Mouse (Mus musculus): ENCODE data around the gene Bmp2k. TPM values are rescaled to one million over a fixed set of nuclear protein-coding genes. Genes with fewer than 3 reads are reported as not detected.
A peak's percentile ranks its signal among the peaks of the same experiment; 100 is the strongest.
"Not testable (repeated sequence)": the region's sequence is repeated elsewhere in the genome, so short reads cannot be mapped to it uniquely, and the experiment has no call there.

Bmp2k gene
- polyA plus RNA-seq, 1 experiment from 2014 or later = 9.2 TPM

DNA sequence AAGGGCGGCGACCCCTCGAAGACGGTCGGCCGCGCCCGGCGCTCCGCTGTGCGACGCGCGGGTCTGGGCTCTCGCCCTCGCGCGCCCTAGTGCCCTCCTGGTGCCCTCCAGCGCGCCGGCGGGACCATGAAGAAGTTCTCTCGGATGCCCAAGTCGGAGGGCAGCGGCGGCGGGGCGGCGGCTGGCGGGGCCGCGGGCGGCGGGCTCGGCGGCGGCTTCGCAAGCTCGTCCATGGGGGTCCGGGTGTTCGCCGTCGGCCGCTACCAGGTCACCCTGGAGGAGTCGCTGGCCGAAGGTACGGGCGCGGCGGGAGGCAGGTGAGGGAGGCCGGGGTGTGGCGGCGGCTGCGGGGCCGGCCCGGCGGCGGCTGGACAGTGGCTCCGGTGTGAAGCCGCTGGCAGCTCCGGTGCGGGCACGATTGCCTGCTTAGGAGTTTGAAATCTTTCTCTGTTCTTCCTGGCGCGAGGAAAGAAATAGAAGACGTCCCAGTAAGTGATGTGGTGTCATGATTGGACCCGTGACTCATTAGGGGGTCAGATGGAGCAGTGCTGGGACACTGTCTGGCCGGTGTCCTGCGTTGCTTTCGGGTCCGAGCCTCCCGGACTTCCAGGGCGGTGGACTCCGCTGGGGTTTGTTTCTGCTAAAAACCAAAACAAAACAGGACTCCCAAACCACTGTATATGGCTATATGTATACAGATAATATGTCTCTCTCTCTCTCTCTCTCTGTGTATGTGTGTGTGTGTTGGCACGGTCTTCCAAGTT is 495 bp downstream of the Bmp2k start:
- no peaks in the 10 kb centered on the region for H3K27me3 ChIP-seq (replicated peaks)
- H3K36me3 ChIP-seq (replicated peaks) = no peaks in the 10 kb centered on the region
- no peaks in the 10 kb centered on the region for H3K9me3 ChIP-seq
- peak overlapping the region; percentile 83 for H3K4me2 ChIP-seq
- peaks cover 20% of the 10 kb centered on the region for H3K4me1 ChIP-seq
- peak; percentile 31 for ATAC-seq (replicated peaks)
- peak overlapping the region; percentile 93 for H3K27ac ChIP-seq
- WGBS = under 1% methylated on average over 75 of the region's 75 CpGs
- peak overlapping the region; percentile 80 for H3K9ac ChIP-seq
- H3K4me3 ChIP-seq = peak overlapping the region; percentile 90

DNA sequence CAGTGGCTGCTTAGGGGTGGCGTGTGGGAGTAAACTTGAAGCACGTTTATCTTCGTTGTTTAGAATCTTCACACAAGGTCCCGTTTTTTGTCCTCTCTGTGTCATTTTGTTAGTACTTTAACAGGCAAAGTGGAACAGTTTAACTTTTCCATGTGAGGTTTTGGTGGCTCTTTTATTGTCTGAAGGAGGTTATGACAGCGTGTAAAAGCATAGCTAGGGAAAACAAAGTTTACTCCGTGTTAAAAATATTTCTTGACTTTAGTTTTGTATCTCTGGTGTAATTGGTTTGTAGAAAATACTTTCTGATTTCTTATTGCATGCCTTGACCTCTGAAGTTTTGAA is 1.0 kb downstream of the Bmp2k start:
- no peaks in the 10 kb centered on the region for H3K27me3 ChIP-seq (replicated peaks)
- H3K4me3 ChIP-seq = peak overlapping the region; percentile 90
- H3K9me3 ChIP-seq = no peaks in the 10 kb centered on the region
- H3K36me3 ChIP-seq (replicated peaks) = no peaks in the 10 kb centered on the region
- no peak overlapping the region for H3K27ac ChIP-seq
- no peak for ATAC-seq (replicated peaks)
- H3K4me2 ChIP-seq = peak overlapping the region; percentile 83
- 11% methylated on average over 6 of the region's 6 CpGs for WGBS
- H3K9ac ChIP-seq = 0 out of 2 replicates have a peak overlapping the region, but pooled peaks have one; percentile 80
- peaks cover 20% of the 10 kb centered on the region for H3K4me1 ChIP-seq

DNA sequence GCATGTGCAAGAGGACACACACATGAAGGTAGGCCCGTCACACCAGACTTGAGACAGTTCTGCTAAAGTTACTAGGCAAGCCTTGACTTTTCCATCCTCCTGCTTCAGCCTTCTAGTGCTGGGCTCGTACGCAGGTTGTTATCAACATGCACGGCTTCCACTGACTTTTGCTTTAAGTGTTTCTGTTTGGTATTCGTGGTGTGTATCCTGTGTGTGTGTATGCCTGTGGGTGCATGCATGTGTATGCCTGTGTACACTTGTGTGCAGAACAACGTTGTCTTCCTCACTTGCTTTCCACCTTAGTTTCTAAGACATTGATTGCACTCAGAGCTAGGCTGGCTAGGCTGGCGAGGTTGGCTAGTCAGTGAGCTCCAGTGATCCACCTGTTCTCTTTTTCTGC is 2.1 kb downstream of the Bmp2k start:
- WGBS = 84% methylated on average over 7 of the region's 7 CpGs
- H3K9ac ChIP-seq = no peak overlapping the region
- H3K27me3 ChIP-seq (replicated peaks) = no peaks in the 10 kb centered on the region
- H3K4me1 ChIP-seq = peaks cover 20% of the 10 kb centered on the region
- no peak overlapping the region for H3K27ac ChIP-seq
- H3K36me3 ChIP-seq (replicated peaks) = no peaks in the 10 kb centered on the region
- no peak overlapping the region for H3K4me3 ChIP-seq
- no peaks in the 10 kb centered on the region for H3K9me3 ChIP-seq
- ATAC-seq (replicated peaks) = no peak
- H3K4me2 ChIP-seq = peak overlapping the region; percentile 83; the same call in 1 of the 2 replicates

DNA sequence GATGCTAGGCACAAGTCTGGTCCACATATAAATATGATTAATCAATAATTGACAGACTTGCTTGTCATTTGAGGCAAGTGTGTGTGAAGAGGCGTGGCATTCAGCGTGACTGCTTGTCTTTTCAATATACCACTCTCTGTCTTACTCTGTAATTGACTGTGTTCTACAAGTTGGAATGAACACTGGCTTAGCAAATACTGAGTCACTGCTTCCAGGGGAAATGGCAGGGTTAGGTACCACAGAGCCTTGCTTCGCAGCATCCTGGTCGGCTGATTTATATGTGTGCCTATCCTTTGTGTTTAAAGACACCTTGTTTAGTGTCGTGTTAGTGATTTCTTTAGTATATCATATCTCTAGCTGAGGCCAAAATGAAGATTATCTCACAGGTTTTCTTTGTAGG is 3.0 kb downstream of the Bmp2k start:
- H3K9ac ChIP-seq = no peak overlapping the region
- 90% methylated on average over 5 of the region's 5 CpGs for WGBS
- H3K4me3 ChIP-seq = no peak overlapping the region
- H3K27me3 ChIP-seq (replicated peaks) = no peaks in the 10 kb centered on the region
- H3K9me3 ChIP-seq = no peaks in the 10 kb centered on the region
- H3K27ac ChIP-seq = no peak overlapping the region
- H3K36me3 ChIP-seq (replicated peaks) = no peaks in the 10 kb centered on the region
- ATAC-seq (replicated peaks) = no peak
- no peak overlapping the region for H3K4me2 ChIP-seq
- H3K4me1 ChIP-seq = peaks cover 20% of the 10 kb centered on the region

DNA sequence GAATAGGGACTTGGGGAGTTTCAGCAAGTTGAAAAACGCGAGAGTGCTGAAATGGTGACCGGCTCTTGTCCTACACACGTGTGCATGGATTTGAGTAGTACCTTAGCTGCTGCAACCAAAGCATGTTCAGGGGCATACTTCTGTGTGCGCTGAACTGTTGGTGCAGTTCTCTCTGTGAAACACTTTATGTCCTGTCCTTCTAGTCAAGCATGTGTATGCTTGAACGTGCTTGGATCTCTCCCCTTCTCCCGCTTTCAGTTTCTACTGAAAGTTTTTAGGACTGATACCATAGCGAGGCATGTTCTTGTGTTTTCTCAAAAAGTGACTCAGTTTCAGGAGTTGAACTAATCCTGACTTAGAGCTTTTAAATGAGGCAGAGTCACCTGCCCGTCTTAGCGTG is 3.7 kb downstream of the Bmp2k start:
- WGBS = 91% methylated on average over 10 of the region's 10 CpGs
- Histone ChIP-seq H3K4me3 (no peak overlapping the region), H3K4me2 (no peak overlapping the region), H3K27me3 (replicated peaks) (no peaks in the 10 kb centered on the region), H3K9ac (no peak overlapping the region), H3K4me1 (peaks cover 19% of the 10 kb centered on the region), H3K36me3 (replicated peaks) (no peaks in the 10 kb centered on the region), H3K27ac (no peak overlapping the region), H3K9me3 (no peaks in the 10 kb centered on the region)
- no peak for ATAC-seq (replicated peaks)

DNA sequence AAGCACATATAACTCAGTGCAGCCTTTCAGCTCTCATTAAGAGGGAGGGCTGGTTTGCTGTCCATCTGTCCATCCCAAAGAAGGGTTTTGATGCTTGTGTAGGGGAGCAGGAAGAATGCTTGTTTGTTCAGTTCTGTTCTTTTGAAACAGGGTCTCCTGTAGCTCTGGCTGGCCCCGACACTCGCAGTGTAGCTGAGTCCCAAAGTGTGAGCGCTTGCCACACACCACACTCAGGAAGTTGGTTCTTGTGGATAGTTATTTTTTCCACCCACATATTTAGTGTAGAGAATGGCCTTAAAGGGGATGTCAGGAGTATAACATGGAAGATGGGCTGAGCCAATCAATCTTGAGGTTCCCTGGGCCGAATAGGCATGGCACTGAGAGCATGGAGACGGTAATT is 4.1 kb downstream of the Bmp2k start:
- H3K9ac ChIP-seq = no peak overlapping the region
- 94% methylated on average over 5 of the region's 5 CpGs for WGBS
- H3K4me2 ChIP-seq = no peak overlapping the region
- H3K4me3 ChIP-seq = no peak overlapping the region
- no peaks in the 10 kb centered on the region for H3K27me3 ChIP-seq (replicated peaks)
- ATAC-seq (replicated peaks) = no peak
- no peaks in the 10 kb centered on the region for H3K9me3 ChIP-seq
- H3K4me1 ChIP-seq = peaks cover 15% of the 10 kb centered on the region
- no peak overlapping the region for H3K27ac ChIP-seq
- no peaks in the 10 kb centered on the region for H3K36me3 ChIP-seq (replicated peaks)

DNA sequence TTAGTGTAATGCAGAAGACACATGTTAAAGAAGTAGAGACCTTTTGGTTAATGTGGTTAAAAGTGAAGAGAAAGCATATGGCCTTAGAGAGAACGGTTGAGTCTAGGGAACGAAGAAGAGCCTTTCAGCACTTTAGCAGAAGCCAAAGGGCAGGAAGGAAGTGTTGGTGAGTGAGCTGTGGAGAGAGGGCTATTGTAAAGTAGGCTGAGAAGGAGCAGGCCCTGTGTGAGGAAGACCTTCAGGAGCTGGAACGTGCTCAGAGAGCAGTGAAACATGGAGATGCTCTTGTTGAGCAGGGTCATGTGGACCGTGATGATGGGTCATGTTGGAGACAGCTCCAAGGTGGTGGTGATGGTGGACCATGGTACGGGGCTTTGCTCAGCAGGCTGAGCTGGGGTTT is 4.8 kb downstream of the Bmp2k start:
- Histone ChIP-seq H3K9me3 (no peaks in the 10 kb centered on the region), H3K4me3 (no peak overlapping the region), H3K4me1 (peaks cover 13% of the 10 kb centered on the region), H3K27ac (no peak overlapping the region), H3K4me2 (no peak overlapping the region), H3K27me3 (replicated peaks) (no peaks in the 10 kb centered on the region), H3K36me3 (replicated peaks) (no peaks in the 10 kb centered on the region), H3K9ac (no peak overlapping the region)
- 89% methylated on average over 5 of the region's 5 CpGs for WGBS
- no peak for ATAC-seq (replicated peaks)

DNA sequence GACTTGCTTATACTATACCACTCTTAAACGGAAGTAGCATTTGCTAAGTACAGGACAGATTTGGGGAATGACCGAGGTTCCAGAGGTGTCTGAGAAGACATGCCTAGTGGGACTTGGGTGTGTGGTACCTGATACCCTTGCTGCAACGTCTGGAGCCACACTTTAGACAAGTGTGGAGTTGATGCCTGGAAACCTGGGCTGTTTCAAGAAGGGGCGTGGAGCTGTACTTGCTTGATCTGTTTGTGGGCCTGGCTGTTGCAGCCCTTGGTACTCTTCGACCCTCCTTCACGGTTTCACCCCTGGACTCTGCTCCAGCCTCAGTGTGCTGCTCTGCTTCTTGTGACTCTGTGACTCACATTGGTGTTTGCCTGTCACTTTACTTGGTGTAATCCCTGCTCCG is 5.4 kb downstream of the Bmp2k start:
- no peaks in the 10 kb centered on the region for H3K27me3 ChIP-seq (replicated peaks)
- H3K4me3 ChIP-seq = no peak overlapping the region
- no peaks in the 10 kb centered on the region for H3K36me3 ChIP-seq (replicated peaks)
- no peak overlapping the region for H3K9ac ChIP-seq
- H3K9me3 ChIP-seq = no peaks in the 10 kb centered on the region
- H3K27ac ChIP-seq = no peak overlapping the region
- no peak for ATAC-seq (replicated peaks)
- no peak overlapping the region for H3K4me2 ChIP-seq
- H3K4me1 ChIP-seq = peaks cover 13% of the 10 kb centered on the region
- WGBS = 93% methylated on average over 7 of the region's 7 CpGs

DNA sequence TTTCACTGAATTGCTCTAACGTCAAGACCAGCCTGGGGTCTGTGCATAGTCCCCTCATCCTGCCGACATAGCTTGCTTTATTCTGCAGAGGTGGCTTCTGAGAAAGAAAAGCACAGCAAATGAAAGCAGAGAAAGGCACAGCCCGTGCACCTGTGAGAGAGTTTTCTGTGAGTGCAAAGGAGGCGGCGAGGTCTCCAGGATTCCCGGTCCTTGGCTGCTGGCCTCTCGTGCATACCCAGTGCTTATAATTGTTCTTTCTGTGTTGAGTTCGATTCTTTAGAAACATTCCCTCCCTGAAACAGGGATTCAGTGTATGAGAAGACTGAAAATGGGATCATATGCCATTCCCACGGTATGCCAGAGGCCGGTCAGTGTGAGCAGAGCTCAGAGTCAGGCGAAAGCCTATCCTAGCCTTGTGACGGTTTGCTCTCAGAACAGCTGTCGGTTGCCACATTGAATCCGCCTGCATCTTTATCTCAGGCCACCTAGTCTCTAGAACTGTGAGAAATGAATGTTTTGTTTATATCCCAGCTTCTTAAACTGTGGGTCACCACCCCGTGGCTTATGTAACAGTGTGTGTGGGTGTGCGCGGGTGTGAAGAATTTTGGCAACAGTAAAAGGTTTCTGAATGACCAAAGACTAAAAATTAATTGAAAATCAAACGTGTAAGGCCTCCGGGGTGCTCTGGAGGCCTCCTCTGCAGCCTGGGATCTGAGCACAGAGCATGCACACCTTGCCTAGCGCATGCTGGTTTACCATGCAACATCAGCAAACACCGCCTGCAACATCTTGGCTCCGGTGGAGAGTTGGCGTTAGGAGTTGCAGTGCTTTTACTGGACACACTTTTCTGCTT is 6.9 kb downstream of the Bmp2k start:
- Histone ChIP-seq H3K4me1 (peaks cover 7% of the 10 kb centered on the region), H3K9me3 (no peaks in the 10 kb centered on the region), H3K27ac (no peak overlapping the region), H3K4me3 (no peak overlapping the region), H3K4me2 (no peak overlapping the region), H3K9ac (no peak overlapping the region), H3K36me3 (replicated peaks) (no peaks in the 10 kb centered on the region), H3K27me3 (replicated peaks) (no peaks in the 10 kb centered on the region)
- no peak for ATAC-seq (replicated peaks)
- WGBS = 80% methylated on average over 23 of the region's 23 CpGs

DNA sequence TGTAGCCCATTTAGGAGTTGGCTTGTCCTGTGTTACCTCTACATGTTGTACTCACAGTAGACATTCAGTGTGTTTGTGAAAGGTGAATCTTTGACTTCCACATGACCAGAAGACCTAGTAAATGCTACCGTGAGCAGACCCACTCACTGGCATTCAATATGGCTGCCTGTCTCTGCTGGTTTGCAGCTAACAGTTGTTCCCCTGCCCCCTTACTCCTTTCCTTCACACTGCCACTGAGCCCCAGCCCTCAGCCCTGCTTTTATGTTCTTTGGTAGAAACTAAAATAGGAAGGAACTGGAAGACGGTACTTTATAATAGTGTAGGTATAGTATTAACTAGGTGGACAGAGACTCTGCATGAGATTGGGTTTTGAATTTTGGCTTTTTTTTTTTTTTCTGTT is 8.4 kb downstream of the Bmp2k start:
- Histone ChIP-seq H3K27ac (no peak overlapping the region), H3K4me1 (no peaks in the 10 kb centered on the region; the same call in 1 of the 2 replicates), H3K9me3 (no peaks in the 10 kb centered on the region), H3K4me3 (no peak overlapping the region), H3K4me2 (no peak overlapping the region), H3K27me3 (replicated peaks) (no peaks in the 10 kb centered on the region), H3K36me3 (replicated peaks) (no peaks in the 10 kb centered on the region), H3K9ac (no peak overlapping the region)
- WGBS = 94% methylated on average over 2 of the region's 2 CpGs
- no peak for ATAC-seq (replicated peaks)

DNA sequence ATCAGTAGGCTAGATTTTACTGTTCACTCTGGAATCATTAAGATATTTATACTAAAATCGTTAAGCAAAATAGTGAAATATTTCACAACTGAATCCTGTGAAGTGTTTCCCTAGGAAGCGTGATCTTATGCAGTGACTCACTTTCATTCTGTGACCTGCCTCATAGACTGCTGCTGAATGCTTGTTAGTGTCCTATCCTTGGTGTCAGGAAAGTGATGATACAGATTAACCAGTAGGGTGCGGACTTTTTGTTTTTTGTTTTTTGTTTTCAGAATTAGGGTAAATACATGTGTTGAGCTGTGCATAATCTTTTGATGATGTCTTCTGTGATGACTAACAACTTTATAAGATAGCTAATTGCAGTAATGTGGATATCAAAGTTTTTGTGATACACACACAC is 9.4 kb downstream of the Bmp2k start:
- no peaks in the 10 kb centered on the region for H3K9me3 ChIP-seq
- no peaks in the 10 kb centered on the region; the same call in 1 of the 2 replicates for H3K4me1 ChIP-seq
- no peaks in the 10 kb centered on the region for H3K27me3 ChIP-seq (replicated peaks)
- no peaks in the 10 kb centered on the region for H3K36me3 ChIP-seq (replicated peaks)
- no peak overlapping the region for H3K9ac ChIP-seq
- no peak overlapping the region for H3K4me3 ChIP-seq
- no peak for ATAC-seq (replicated peaks)
- WGBS = 94% methylated on average over 3 of the region's 3 CpGs
- no peak overlapping the region for H3K27ac ChIP-seq
- H3K4me2 ChIP-seq = no peak overlapping the region

DNA sequence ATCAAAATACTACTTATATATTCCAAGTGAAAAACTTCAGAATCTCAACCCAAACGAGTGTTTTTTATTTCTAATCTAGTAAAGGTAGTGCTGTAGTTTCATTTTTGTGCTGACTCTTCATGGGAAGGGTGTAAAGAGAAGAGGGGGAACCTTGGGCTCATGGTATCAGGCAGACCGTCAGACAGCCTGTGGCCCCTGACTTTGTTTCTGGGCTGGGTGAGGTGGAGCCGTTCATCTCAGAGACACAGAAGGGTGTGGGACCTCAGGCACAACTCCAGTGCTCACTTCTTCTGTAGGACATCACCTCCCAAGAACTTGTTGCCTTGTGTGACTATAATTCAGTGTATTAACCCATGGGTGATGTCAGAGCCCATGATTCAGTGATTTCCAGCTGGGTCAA is 10.0 kb downstream of the Bmp2k start:
- Histone ChIP-seq H3K9me3 (no peaks in the 10 kb centered on the region), H3K36me3 (replicated peaks) (no peaks in the 10 kb centered on the region), H3K9ac (no peak overlapping the region), H3K4me2 (no peak overlapping the region), H3K4me3 (no peak overlapping the region), H3K27ac (no peak overlapping the region), H3K4me1 (no peaks in the 10 kb centered on the region; the same call in 1 of the 2 replicates), H3K27me3 (replicated peaks) (no peaks in the 10 kb centered on the region)
- no peak for ATAC-seq (replicated peaks)
- 90% methylated on average over 3 of the region's 3 CpGs for WGBS

DNA sequence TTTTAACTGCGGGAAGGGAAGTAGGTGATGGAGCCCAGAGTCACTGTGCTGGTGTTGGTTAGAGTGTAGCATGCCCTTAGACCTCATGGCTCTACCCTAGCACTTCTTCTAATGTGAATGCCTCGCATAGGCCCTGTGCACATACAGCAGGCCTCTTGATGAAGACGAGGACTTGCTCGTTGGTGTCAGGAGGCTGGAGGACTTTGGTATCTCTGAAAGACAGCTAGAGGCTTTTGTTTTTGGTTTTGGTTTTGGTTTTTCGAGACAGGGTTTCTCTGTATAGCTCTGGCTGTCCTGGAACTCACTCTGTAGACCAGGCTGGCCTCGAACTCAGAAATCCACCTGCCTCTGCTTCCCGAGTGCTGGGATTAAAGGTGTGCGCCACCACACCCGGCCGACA is 11.7 kb downstream of the Bmp2k start:
- H3K9me3 ChIP-seq; H3K27me3 ChIP-seq (replicated peaks); H3K9ac ChIP-seq; H3K36me3 ChIP-seq (replicated peaks); H3K4me2 ChIP-seq; H3K4me1 ChIP-seq; ATAC-seq (replicated peaks); H3K27ac ChIP-seq; H3K4me3 ChIP-seq: not testable (repeated sequence)
- WGBS = 92% methylated on average over 10 of the region's 10 CpGs
